Mouse (Mus musculus) liver (tissue): ENCODE data around the gene Hspa1a.
"Not testable (repeated sequence)": the region's sequence is repeated elsewhere in the genome, so short reads cannot be mapped to it uniquely, and the experiment has no call there.

Source experiments
- DNase-seq: peaks from one replicate; pipeline ENCODE4 v3.0.0-alpha.2; 2020; ENCODE audit warnings: mixed read lengths

Hspa1a gene

DNA sequence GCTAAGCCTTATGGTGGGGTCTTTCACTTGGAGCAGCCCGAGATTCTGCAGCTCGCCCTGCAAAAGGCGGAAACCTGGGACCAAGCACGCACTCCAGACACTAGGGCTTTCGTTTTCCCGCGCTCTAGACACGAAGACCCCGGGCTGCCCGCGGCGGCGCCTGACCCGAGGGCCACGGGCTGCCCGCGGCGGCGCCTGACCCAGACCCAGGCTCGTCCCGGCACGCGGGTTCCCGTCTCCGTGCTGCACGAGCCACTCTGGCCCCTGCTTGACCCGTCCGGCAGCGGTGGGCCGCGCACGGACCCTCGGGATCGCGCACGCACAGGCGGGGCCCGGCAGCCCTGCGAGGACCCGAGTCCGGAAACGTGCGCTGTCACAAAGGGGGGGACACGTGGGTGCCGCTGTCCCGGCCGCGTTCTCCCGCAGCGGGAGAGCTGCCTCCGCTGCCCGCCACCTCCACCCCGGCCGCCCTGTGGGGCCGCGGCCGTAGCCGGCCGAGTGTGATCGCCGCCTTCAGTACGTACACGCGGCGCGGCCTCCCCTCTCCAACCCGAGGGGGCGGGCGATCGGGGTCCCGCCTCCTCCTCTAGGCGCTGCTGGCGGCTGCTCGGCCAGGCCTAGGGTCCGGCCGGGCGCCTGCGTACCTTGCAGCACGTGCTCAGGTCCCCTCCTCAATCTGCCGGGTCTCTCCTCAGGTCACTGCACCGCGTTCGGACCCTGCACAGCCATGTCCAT, 28.9 kb upstream of the Hspa1a start, which contains the start of gene Vars:
Gene Vars (plus strand): TSS at position 271 of the 735 bp plus-strand sequence.
- peak; percentile 89 for DNase-seq

- peak; percentile 70 for DNase-seq
Observed at GRCm38 (mm10) chr17:34999871-35000716, 28.1 kb upstream of the Hspa1a start.

GRCm38 (mm10) chr17:34998526-34999430, 26.8 kb upstream of the Hspa1a start:
- DNase-seq: no peak

GRCm38 (mm10) chr17:34997142-34997483, 25.2 kb upstream of the Hspa1a start:
- DNase-seq: no peak

DNA sequence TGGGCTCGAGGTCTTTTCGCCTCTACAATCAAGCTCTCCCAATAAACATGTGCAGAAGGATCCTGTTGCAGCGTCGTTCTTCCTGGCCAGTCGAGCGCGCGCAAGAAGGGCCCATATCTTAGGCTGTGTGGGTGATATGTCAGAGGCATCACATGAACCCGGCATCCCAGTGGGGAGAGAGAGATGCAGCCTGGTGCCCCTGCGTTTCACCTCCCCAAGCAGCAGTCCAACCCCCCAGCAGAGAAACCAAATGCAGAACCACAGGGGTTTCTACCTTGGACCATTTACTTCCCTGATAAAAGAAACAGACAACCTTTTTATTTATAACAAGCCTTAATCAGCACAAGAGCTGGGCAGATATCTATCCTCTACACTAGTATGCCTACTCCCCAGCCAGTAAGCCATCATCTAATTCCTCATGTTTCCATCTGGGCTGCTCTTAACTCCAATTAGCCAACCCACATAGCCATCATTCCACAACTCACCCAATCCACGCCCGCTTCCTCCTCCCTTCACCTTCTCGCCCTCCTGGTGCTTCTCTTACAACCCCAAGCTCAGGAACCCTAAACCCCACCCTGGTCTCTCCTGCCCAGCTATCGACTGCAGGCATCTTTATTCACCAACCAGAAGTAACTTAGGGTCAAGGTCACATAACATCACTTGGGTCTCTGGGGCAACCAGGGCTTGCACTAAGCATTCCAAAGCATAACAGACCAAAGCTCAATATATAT, 24.6 kb upstream of the Hspa1a start:
- no peak for DNase-seq

DNA sequence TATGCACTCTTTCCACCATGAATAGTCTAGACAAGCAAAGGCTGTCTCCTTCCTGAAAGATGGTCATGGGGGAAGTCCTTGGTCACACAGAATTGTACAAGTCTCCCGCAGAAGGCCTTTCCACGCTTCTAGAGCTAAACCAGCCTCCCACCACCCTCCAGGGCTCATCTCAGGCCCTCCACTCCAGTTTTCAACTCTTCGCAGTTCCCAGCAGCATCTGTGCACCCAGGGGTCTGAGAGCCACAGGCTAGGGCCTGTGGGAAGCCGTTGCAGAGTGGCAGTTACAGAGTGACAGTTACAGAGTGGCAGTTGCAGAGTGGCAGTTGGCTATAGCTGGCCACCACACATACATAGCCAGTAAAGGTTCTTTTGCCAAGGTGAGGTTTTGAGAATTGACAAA, 24.0 kb upstream of the Hspa1a start:
- DNase-seq: not testable (repeated sequence)

- not testable (repeated sequence) for DNase-seq
Observed at GRCm38 (mm10) chr17:34995192-34995591, 23.2 kb upstream of the Hspa1a start.

DNA sequence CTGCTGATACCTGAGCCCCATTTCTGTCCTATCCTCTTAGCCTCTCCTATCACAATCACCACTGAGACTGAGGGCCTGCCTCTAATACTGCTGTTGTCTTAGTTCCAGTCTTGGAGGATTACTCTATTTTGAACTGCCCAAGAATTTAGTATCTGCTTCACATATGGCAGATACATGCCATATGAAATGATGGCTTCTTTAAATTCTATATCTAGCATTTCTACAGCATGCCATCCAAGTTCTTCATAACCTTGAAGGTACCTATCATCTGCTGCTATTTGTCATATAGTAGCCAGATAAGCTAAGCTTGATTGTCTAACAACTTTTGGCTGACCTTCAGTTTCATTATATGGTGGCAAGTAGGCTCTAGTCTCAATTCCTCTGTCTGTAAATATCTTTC, 22.8 kb upstream of the Hspa1a start:
- no peak for DNase-seq

DNA sequence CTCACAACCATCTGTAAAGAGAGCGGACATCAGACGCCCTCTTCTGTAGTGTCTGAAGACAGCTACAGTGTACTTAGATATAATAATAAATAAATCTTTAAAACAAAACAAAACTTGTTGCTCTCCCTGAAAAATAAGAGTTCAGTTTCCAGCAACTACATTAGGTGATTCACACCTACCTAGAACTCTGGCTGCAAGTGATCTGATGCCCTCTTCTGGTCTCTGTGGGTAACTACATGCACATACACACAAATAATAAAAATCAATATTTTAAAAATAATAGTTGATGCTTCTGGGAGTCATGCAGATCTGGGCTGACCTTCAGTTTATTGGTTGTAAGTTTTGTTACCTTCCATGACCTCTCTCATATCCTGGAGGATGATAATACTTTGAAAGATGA, 12.3 kb upstream of the Hspa1a start:
- DNase-seq: no peak

- no peak for DNase-seq
Observed at GRCm38 (mm10) chr17:34982328-34982727, 10.4 kb upstream of the Hspa1a start.

- DNase-seq: peak; percentile 92
Observed at GRCm38 (mm10) chr17:34981690-34982180, 9.8 kb upstream of the Hspa1a start, which contains the start of gene Lsm2. Gene Lsm2 (plus strand): TSS chr17:34981862.

DNA sequence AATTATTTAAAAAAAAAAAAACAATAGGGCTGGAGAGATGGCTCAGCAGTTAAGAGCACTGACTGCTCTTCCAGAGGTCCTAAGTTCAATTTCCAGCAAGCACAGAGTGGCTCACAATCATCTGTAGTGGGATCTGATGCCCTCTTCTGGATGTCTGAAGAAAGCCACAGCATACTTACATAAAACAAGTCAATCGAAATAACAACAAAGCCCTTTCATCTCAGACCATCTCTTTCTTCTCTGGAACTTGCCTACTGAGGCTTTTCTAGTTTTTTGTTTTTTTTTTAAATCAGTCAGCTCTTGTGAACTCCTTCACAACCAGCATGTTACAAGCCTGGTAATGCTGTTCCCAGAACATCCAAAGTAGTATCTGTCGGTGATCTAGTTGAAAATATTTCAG, 8.7 kb upstream of the Hspa1a start:
- no peak for DNase-seq

GRCm38 (mm10) chr17:34979631-34980030, 7.7 kb upstream of the Hspa1a start:
- DNase-seq: no peak

GRCm38 (mm10) chr17:34978239-34978638, 6.3 kb upstream of the Hspa1a start:
- no peak for DNase-seq

DNA sequence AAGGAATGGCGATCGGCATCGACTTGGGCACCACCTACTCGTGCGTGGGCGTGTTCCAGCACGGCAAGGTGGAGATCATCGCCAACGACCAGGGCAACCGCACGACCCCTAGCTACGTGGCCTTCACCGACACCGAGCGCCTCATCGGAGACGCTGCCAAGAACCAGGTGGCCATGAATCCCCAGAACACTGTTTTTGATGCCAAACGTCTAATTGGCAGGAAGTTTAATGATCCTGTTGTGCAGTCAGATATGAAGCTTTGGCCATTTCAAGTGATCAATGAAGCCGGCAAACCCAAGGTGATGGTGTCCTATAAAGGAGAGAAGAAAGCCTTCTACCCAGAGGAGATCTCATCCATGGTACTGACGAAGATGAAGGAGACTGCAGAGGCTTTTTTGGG, 5.0 kb upstream of the Hspa1a start:
- DNase-seq: no peak

DNA sequence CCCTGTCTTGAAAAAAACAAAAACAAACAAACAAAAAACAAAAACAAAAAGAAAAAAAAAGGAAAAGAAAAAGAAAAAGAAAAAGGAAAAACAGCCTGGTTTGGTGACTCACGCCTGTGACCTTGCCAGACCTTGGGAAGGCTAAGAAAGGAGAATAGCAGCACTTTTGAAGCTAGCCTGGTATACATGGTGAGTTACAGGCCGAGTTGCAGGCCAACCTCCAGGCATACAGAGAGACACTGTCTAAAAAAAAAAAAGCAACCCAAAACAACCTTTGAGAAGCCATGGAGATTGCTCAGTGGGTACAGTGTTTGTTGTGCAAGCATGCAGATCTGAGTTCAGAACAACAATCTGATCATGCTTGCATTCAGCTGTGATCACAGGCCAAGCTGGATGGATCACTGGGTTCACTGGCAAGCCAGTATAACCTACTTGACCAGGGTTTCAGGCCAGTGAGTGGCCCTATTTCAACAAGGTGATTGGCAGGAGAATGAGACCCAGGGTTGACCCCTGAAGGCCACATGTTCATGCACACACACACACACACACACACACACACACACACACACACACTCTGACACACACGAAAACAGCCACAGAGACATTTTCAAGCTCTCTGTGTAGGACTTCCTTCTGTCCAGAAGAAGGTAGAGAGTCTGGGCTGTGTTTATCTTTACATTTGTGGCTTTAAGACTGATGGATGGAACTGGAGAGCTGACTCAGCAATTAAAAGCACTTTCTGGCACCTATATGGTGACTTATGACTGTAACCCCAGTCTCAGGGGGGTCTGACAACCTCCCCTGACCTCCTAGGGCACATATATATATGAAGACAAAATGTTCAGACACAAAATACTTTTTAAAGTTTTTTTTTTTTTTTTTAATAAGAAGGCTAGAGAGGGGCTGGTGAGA, 3.9 kb upstream of the Hspa1a start:
- DNase-seq: no peak

DNA sequence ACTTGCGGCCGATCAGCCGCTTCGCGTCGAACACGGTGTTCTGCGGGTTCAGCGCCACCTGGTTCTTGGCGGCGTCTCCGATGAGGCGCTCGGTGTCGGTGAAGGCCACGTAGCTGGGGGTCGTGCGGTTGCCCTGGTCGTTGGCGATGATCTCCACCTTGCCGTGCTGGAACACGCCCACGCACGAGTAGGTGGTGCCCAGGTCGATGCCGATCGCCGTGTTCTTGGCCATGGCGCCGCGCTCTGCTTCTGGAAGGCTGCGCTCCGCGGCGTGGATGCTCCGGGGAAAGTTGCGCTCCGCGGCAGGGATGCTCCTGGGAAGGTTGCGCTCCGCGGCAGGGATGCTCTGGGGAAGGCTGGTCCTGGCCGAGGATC, 275 bp downstream of the Hspa1a start:
- DNase-seq: not testable (repeated sequence)

GRCm38 (mm10) chr17:34970850-34971249, 1.1 kb downstream of the Hspa1a start:
- DNase-seq: not testable (repeated sequence)

- not testable (repeated sequence) for DNase-seq
Observed at GRCm38 (mm10) chr17:34969822-34970221, 2.1 kb downstream of the Hspa1a start, which contains the start of gene Gm20481. Gene Gm20481 (plus strand): TSS chr17:34969912.

DNA sequence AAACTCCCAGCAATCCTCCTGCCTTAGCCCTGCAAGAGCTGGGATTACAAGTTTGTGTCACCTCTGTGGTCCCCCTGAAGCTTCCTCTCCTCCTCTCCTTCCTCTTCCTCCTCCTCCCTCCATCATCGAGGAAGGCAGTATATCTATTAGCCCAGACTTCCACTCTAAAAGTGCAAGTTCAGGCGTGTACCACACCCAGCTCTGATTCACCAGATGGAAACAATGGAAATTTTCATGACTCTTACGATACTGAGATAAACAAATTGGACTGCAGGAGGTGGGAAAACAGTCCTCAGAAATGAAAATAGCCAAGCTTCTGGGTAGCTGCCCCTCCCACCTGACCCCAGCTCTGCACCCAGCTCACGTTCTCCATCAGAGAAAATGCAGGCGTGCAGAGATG, 6.3 kb downstream of the Hspa1a start:
- DNase-seq: no peak

DNA sequence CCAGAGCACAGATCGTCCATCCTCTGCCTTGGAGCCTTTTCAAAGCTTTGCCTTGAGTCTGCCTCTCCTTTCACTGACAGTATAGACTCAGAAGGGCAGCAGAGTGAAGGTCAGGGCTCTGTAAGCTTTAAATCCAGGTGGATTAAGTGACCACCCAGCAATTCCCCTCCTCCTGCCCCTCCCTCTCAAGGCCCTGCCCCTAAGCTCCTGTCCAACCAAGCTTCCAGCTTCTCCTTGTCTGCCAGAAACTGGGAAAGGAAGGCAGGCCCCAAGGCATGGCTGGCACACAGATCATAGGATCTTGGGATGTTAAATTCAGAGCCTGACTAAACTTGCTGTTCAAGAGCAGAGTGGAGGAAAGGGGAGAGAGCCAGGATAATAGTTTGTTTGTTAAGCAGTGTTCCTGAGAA, 7.3 kb downstream of the Hspa1a start:
- no peak for DNase-seq
